Mouse (Mus musculus): ENCODE measurements around the gene Qsox2.

GRCm38 (mm10) chr2:26223961-26224360, 13.4 kb downstream of the Qsox2 start:
- TF ChIP-seq CTCF (IDR thresholded peaks at IDR 0.05; ENCODE audit: low read depth) (no peak), EP300 (IDR thresholded peaks at IDR 0.05; ENCODE audit: low read depth) (no peak)

All from heart, postnatal 0 days (tissue).